Mouse (Mus musculus): ENCODE measurements at regions not wholly inside any gene's neighbourhood (a gene's known extent, or its start where the extent isn't known, plus 50 kb on each side); places are given as distances from the start of the nearest gene placed in this dataset.

DNA sequence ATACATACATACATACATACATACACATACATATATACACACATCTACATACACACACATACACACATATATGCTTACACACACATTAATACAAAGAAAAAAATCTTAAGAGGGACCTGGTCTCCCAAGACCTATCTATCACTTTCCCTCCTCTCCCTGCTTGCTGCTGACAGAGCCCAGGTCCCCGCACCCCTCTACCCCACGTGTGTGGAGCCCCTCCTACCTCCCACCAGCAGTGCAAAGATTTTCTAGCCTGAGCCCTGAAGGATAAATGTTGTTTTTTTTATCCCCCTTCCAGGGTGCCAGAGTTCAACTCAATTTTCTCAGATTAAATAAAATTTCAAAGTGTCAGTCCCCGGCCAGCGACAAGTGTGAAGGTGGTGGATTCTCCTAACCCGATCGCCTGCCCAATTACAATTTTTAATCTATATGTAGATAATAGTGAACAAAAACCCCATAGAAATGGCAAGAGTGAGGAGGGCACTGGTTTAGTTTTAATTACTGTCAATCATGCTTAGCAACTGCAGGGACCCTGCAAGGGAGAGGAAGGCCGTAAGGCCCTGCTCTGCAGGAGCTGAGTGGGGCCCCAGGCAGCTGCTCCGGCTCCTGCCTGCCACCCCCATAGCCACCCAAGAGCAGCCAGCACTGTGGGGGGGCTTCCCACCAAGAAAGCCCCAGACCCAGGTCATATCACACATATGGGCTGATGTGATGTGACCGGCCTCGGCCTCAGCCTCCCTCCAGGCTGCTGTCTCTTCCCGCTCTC lies 85.7 kb downstream of the Cryba4 start:
- no peak for DNase-seq (ENCODE audit: low spot score in 2 of 2)

DNA sequence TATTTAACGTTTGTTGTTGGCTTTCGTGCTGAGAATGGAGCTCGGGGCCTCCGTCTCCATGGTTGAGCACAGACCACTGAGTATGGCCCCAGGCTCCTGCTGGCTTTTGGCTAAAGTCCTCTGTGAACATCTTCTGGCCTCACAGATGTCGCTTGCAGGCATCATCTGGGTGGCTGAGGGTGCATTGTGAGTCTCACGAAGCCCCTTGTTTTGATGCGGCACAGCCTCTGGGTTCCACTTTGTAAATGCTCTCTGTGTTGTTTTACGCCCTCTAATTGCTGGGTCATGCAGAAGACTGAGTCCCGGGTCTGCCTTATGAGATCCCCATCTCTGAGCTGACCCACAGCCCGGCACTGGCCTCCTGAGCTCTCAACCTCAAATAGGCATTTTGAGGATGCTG lies 84.5 kb downstream of the Cryba4 start:
- DNase-seq (ENCODE audit: low spot score in 2 of 2), result no peak

DNA sequence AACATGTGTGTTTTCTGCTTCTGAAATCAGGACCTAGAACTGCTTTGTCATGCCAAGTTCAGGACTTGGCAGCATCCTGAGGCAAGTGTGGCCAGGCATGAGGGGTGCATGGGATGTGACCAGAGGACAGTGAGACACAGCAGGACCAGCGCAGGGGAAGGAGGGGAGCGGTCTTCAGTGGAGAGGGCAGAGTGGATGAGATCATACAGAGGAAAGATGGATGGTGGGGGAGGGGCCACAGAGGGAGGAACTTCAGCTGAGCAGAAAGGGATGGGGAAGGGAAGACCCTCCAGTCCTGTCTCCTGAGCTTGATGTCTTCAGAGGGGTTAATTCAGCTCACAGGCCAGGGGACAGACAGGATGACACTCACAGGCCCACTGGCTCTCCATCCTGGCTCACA lies 81.0 kb downstream of the Cryba4 start:
- DNase-seq (ENCODE audit: low spot score in 2 of 2), result no peak

DNA sequence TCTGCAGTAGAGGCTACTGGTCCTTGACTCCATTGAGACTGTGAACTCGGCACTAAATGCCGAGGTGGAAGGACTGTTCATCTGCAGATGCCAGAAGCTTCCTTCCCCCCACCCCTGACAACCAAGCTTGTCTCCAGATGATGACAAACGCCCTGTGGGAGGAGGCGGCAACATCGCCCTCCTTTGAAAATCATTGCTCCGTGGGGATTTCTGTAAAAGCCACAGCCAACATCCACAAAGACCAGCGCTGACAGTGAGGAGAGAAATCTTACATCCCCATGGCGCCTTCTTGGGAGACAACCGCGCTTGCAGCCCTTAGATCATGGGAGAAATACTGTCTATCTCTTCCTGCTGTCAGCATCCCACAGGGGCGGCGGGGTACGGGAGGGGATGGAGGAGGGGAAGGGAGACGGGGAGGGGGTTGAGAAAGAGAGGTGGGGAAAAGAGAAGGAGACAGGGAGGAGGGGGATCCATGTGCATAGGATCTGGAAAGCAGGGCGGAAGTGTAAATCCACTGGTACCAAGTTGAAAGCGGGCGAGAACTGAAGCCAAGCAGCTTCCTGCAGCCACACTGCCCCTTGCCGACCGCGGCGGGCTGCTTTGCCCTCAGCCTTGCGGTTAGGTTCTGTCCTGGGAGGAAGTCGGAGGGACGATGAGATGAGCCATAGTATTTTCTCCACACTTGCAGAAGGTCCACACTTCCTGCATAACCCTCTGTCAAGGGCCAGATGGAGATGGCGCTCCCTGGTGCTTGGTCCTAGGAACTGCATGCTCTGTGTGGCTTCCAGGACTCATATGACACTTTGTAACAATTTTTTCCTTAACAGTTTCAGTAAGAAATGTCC lies 72.9 kb downstream of the Cryba4 start:
- DNase-seq (ENCODE audit: low spot score in 2 of 2), result no peak

DNA sequence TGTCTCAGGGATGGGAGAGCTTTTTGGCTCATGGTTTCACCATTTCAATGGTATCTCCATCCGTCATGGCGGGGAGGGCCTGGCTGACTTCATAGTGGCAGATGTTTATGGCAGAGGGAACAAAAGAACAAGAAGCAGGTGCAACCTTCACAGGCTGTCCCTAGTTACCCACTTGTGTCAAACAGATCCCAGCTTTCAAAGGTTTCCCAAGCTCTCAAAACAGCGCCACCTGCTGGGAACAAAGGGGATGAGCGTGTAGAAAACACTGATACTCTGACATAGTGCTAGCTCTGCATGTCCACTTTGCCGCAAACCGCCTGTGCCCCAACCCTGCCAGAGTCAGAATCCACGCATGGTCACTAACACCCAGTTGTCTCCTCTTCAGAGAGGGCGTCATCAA lies 69.5 kb downstream of the Cryba4 start:
- DNase-seq (ENCODE audit: low spot score in 2 of 2), result no peak

DNA sequence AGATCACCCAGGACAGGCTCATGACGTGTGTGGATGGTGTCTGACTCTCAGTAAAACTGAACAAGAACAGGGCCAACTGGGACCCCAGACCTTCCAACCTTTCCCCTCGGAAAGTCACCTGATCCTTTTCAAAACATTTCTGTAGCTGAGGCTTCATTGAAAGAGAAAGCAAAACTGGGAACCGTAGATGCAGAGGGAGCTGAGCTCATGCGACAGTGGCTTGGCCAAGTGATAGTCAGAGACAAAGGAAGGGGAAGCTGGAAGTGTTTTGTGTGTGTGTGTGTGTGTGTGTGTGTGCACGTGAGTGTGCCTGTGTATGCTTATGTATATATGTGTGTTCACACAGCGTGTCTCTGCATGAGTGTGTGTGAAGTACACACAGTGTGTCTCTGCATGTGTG lies 56.7 kb downstream of the Cryba4 start:
- DNase-seq (ENCODE audit: low spot score in 2 of 2), result no peak
